Mouse (Mus musculus) retina, postnatal 1 day (tissue): ENCODE data around the gene Ptcra.
"Not testable (repeated sequence)": the region's sequence is repeated elsewhere in the genome, so short reads cannot be mapped to it uniquely, and the experiment has no call there.

Experiments
- DNase-seq: peaks from one replicate; pipeline ENCODE4 v3.0.0-alpha.2; 2012

Ptcra gene

GRCm38 (mm10) chr17:46771025-46771424 lies 7.5 kb upstream of the Ptcra start:
- DNase-seq: peak; percentile 46

- DNase-seq: no peak
Measured at GRCm38 (mm10) chr17:46770546-46770945, 7.0 kb upstream of the Ptcra start.

GRCm38 (mm10) chr17:46767868-46768267 lies 4.4 kb upstream of the Ptcra start:
- DNase-seq: no peak

- DNase-seq: not testable (repeated sequence)
Measured at GRCm38 (mm10) chr17:46764916-46765315, 1.4 kb upstream of the Ptcra start.

- no peak for DNase-seq
Measured at GRCm38 (mm10) chr17:46758753-46759152, 4.8 kb downstream of the Ptcra start.

GRCm38 (mm10) chr17:46751794-46752556 lies 11.5 kb downstream of the Ptcra start, which contains the start of gene Cnpy3:
TSS of gene Cnpy3 (minus strand) at chr17:46752214.
- DNase-seq: peak; percentile 99

GRCm38 (mm10) chr17:46751056-46751793 lies 12.3 kb downstream of the Ptcra start:
- no peak for DNase-seq

- no peak for DNase-seq
Measured at GRCm38 (mm10) chr17:46750580-46750979, 12.9 kb downstream of the Ptcra start.

- no peak for DNase-seq
Measured at GRCm38 (mm10) chr17:46749282-46749681, 14.2 kb downstream of the Ptcra start.

GRCm38 (mm10) chr17:46747806-46748205 lies 15.7 kb downstream of the Ptcra start:
- DNase-seq: no peak

GRCm38 (mm10) chr17:46747234-46747633 lies 16.3 kb downstream of the Ptcra start:
- no peak for DNase-seq

GRCm38 (mm10) chr17:46745506-46745905 lies 18.0 kb downstream of the Ptcra start:
- peak; percentile 60 for DNase-seq

- DNase-seq: no peak
Measured at GRCm38 (mm10) chr17:46742986-46743385, 20.5 kb downstream of the Ptcra start.

GRCm38 (mm10) chr17:46741305-46741704 lies 22.2 kb downstream of the Ptcra start:
- no peak for DNase-seq

- peak; percentile 30 for DNase-seq
Measured at GRCm38 (mm10) chr17:46736160-46736559, 27.4 kb downstream of the Ptcra start.

GRCm38 (mm10) chr17:46735287-46735686 lies 28.2 kb downstream of the Ptcra start:
- no peak for DNase-seq

- no peak for DNase-seq
Measured at GRCm38 (mm10) chr17:46734055-46734454, 29.5 kb downstream of the Ptcra start.

- DNase-seq: peak; percentile 20
Measured at GRCm38 (mm10) chr17:46728904-46729318, 34.6 kb downstream of the Ptcra start, which contains the start of gene Gnmt. TSS of gene Gnmt (minus strand) at chr17:46729168.

- no peak for DNase-seq
Measured at GRCm38 (mm10) chr17:46728496-46728895, 35.0 kb downstream of the Ptcra start.

- DNase-seq: peak; percentile 30
Measured at GRCm38 (mm10) chr17:46728021-46728420, 35.5 kb downstream of the Ptcra start.

GRCm38 (mm10) chr17:46727271-46727670 lies 36.2 kb downstream of the Ptcra start:
- no peak for DNase-seq

- DNase-seq: no peak
Measured at GRCm38 (mm10) chr17:46725731-46726645, 37.5 kb downstream of the Ptcra start.

- DNase-seq: peak; percentile 80
Measured at GRCm38 (mm10) chr17:46725273-46725672, 38.2 kb downstream of the Ptcra start.
